Mouse (Mus musculus) heart, embryonic 15.5 days (tissue): ENCODE measurements around the gene Fezf2. TPM values are rescaled to one million over a fixed set of nuclear protein-coding genes. Genes with fewer than 3 reads are reported as not detected.

ENCODE experiments used
- ATAC-seq: fragments of 200-750 bp; cut with Nextera tagmentation; replicated peaks from 2 replicates; pipeline ENCODE4 v1.8.0; 2017; ENCODE audit warnings: low read depth, moderate TSS enrichment; ENCODE audit not compliant: insufficient number of reproducible peaks, insufficient read depth, low FRiP score
- H3K27ac ChIP-seq: fragments of 300-500 bp; sonication (generic); 2 replicates; pipeline ENCODE4 v1.5.1; 2015; ENCODE audit warnings: mild to moderate bottlenecking, inconsistent platforms
- H3K27me3 ChIP-seq: fragments of 300-500 bp; sonication (generic); 2 replicates; pipeline ENCODE4 v1.6.1; 2015; ENCODE audit warnings: inconsistent platforms
- H3K36me3 ChIP-seq: fragments of 300-500 bp; sonication (generic); 2 replicates; pipeline ENCODE4 v1.6.1; 2015; ENCODE audit warnings: mild to moderate bottlenecking, inconsistent platforms
- H3K4me1 ChIP-seq: fragments of 300-500 bp; sonication (generic); replicated peaks from 2 replicates; pipeline ENCODE4 v1.6.1; 2015; ENCODE audit warnings: inconsistent platforms
- H3K4me2 ChIP-seq: fragments of 300-500 bp; sonication (generic); 2 replicates; pipeline ENCODE4 v1.6.1; 2015; ENCODE audit warnings: inconsistent platforms, mild to moderate bottlenecking, moderate library complexity
- H3K4me3 ChIP-seq: fragments of 300-500 bp; sonication (generic); 2 replicates; pipeline ENCODE4 v1.5.1; 2015; ENCODE audit warnings: mild to moderate bottlenecking, inconsistent platforms
- H3K9ac ChIP-seq: fragments of 300-500 bp; sonication (generic); 2 replicates; pipeline ENCODE4 v1.6.1; 2015; ENCODE audit warnings: mild to moderate bottlenecking, inconsistent platforms
- H3K9me3 ChIP-seq: fragments of 300-500 bp; sonication (generic); replicated peaks from 2 replicates; pipeline ENCODE4 v1.6.1; 2016; ENCODE audit warnings: inconsistent platforms
- whole genome bisulfite sequencing: fragments of 180-500 bp; shearing (Covaris S2); methylation state at CpG from one replicate; pipeline ENCODE4 v1.1.7; 2015; ENCODE audit warnings: mixed read lengths; 5-methylcytosine and 5-hydroxymethylcytosine counted together
- polyA plus RNA-seq: library from polyadenylated mRNA; unstranded; fragments of >200 nt; fragmentation: Nextera tagmentation; extraction: Ambion mirVana; gene quantifications from 2 replicates; pipeline ENCODE4 v1.2.1, GENCODE M21; 2015

The Fezf2 gene
- polyA plus RNA-seq, 1 experiment from 2014 or later = 0.09 TPM

DNA sequence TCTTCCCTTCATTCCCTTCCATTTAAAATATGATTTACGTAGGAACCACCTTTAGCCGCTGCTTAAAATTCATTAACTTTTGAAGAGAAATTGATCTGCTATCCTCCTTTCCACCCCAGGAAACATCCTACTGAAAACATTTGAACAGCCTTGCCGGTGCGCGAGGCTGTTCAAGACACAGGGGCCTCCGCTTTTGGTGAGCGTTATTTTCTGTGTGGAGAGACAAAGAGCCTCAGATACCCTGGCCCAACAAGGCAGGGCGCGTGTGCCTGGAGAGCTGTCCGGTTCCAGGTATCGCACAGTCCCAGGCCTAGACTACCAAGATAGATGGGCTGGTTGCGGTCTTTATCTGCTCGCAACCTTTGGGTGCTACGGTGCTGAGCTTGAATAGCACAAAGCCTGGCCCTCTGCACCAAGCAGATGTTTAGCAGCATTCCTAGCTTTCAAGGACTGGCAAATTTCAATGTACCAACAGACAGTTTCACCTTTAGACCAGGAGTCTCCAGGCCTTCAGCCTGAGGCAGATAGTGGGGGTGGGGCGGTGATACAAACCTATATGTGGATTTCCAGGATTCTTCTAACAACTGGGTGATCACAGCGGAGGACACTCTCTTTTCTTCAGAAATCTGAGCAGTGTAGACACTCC lies 2.4 kb upstream of the Fezf2 start:
- no peak for ATAC-seq
- H3K4me2 ChIP-seq = no peak overlapping the region
- H3K27me3 ChIP-seq = peaks cover 94% of the 10 kb centered on the region
- H3K4me1 ChIP-seq = peaks cover 16% of the 10 kb centered on the region
- H3K9me3 ChIP-seq = no peaks in the 10 kb centered on the region
- H3K36me3 ChIP-seq = no peaks in the 10 kb centered on the region
- no peak overlapping the region for H3K27ac ChIP-seq
- 10% methylated on average over 16 of the region's 16 CpGs for WGBS
- no peak overlapping the region for H3K9ac ChIP-seq
- no peak overlapping the region for H3K4me3 ChIP-seq

DNA sequence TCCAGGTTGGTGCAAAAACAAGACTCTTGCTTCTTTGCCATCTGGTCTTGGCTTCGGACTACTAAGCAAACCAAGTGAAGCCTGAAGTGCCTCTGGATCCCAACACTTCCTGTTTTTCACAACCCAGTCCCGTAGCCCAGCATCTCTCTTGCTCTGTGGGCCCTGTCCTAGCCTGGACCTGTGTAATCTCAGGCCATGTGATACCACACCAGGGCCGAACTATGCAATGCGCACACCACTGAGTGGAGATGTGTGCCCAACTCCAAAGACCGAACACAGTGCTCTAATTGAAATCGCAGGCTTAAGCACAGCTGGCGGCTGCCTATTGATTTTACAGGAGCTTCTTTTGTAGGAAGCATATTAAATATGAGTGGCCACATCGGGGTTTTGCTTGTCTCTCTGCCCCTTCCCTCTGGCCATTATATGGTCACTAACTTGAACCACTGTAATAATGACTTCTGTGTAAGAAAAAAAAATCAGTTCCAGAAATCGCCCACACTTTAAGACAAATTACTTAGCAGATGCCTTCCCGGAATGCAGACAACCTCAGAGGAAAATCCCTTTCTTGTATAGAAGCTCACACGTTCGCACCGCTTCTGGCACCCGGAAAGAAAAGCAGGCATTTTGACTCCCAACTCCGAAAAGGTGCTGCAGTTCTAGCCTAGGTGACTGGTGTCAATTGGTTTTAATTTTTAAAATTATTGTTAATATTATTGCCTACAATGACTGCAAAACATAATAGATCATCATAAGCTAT lies 1.5 kb upstream of the Fezf2 start:
- Histone ChIP-seq H3K4me1 (peaks cover 24% of the 10 kb centered on the region), H3K36me3 (no peaks in the 10 kb centered on the region), H3K9me3 (no peaks in the 10 kb centered on the region), H3K9ac (no peak overlapping the region), H3K4me3 (no peak overlapping the region), H3K27ac (no peak overlapping the region), H3K4me2 (no peak overlapping the region), H3K27me3 (peaks cover 98% of the 10 kb centered on the region)
- 11% methylated on average over 15 of the region's 15 CpGs for whole genome bisulfite sequencing
- no peak for ATAC-seq

DNA sequence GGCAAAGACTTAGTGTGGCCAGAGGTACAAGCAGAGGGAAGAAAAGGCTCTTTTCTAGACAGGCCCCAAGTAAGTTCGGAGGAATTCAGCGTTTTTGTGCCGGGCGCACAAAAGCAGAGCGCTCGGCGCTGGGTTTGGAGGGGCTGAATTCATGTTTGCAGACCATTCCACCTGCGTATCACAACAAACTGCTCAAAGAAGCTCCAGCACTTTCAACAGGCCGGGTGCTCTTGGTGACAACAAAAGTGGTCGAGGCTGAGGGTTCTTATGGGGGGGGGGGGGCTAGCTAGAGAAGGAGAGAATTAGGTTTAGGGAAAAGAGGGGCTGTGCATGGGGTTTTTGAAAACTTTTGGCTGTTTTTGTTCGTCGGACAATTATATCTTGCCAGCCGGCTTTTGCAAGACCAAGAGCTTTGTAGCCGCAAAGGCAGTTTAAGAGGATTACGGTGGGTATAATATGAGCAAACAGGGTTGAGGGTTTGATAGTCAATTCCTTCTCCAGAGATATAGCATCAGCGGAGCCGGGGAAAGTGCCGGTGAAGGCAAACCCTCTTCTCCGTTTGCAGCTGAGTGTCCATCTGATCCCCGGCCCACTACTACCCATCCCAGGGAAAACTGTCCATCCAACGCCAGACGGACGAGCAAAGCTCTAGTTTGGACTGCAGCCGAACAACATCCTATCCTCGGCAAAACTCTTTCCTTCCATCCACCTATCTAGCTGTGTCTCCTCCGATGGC lies 956 bp downstream of the Fezf2 start:
- no peaks in the 10 kb centered on the region for H3K36me3 ChIP-seq
- no peak overlapping the region for H3K9ac ChIP-seq
- no peak overlapping the region for H3K27ac ChIP-seq
- H3K4me2 ChIP-seq = peak overlapping the region; percentile 62
- no peaks in the 10 kb centered on the region for H3K9me3 ChIP-seq
- peaks cover 99% of the 10 kb centered on the region for H3K27me3 ChIP-seq
- peak overlapping the region; percentile 43 for H3K4me3 ChIP-seq
- WGBS = 3% methylated on average over 26 of the region's 26 CpGs
- ATAC-seq = no peak
- H3K4me1 ChIP-seq = peaks cover 28% of the 10 kb centered on the region

DNA sequence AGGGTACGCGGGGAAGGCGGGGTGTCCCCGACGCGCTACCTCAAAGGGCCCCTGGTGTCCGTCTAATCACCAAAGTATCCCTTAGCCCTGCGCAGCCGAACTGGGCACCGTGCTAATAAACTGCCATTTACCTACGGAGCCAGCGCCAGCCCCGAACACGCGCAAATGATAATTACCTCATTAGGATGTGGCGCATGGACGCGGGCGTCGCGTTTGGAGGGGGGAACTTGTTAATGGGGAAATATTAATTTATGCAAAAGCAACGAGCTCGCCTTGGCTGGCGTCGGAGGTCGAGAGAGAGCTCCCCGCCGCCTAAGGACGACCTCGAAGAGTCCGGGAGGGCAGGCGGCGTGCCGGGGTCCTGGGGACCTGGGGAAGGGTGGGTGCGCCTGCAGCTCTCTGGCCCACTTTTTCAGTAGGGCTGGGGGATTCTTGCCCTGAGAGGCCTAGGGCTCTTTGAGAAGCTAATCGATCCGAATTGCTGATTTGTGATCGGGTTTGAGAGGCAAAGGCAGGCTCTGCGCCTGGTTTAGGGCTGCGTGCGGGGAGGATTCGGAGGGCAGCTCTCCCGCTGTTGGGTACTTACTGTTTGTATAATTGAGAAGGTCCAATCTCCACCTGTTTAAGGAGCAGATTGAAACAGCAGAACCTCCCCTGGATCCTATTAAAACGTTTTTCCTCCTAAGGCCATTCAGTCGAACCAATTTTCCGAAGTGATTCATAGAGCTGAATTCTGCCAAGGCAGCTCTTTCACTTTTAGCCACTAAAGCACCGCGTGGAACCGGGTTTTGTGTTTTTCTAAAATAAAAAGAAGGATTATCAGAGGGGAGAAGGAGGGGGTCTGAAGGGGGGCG lies 1.8 kb downstream of the Fezf2 start:
- peaks cover 100% of the 10 kb centered on the region for H3K27me3 ChIP-seq
- H3K36me3 ChIP-seq = no peaks in the 10 kb centered on the region
- no peak overlapping the region for H3K27ac ChIP-seq
- ATAC-seq = no peak
- WGBS = 1% methylated on average over 50 of the region's 50 CpGs
- H3K9ac ChIP-seq = no peak overlapping the region
- peak overlapping the region; percentile 43 for H3K4me3 ChIP-seq
- H3K9me3 ChIP-seq = no peaks in the 10 kb centered on the region
- H3K4me1 ChIP-seq = peaks cover 32% of the 10 kb centered on the region
- H3K4me2 ChIP-seq = peak overlapping the region; percentile 62

DNA sequence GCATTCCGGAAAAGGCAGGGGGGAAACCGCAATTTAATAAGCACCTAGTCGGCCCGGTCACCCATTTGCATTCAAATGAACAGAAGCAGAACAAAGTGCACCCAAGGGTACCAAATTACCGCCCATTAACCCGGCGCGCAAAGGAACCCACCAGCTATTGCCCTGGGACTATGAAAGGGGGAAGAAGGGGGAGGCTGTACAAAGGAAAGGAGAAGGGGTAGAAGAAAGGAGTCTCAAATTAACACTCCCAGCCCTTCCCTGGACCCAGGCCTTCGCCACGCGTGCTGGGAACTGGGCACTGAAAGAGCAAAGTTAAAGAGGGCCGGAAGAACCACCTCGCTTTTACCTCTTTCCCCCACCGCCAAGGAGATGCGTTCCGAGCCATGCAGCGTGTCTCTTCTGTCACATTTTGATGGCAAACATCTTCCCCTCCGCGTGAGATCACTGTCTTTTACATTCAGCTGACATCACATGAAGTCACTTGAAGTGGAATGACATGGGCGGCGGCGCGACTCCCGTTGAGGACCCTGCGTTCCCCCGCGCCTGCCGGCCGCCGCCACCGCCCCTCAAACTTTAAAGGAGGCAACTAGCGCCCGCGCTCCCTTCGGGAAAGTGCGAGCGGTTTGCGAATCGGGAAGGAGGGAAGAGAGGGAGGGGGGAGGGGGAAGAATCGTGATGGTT lies 2.6 kb downstream of the Fezf2 start:
- no peak for ATAC-seq
- Histone ChIP-seq H3K4me2 (peak overlapping the region; percentile 62), H3K27me3 (peaks cover 100% of the 10 kb centered on the region), H3K9me3 (no peaks in the 10 kb centered on the region), H3K4me3 (peak overlapping the region; percentile 43), H3K36me3 (no peaks in the 10 kb centered on the region), H3K9ac (no peak overlapping the region), H3K27ac (no peak overlapping the region), H3K4me1 (peaks cover 38% of the 10 kb centered on the region)
- under 1% methylated on average over 40 of the region's 40 CpGs for WGBS

DNA sequence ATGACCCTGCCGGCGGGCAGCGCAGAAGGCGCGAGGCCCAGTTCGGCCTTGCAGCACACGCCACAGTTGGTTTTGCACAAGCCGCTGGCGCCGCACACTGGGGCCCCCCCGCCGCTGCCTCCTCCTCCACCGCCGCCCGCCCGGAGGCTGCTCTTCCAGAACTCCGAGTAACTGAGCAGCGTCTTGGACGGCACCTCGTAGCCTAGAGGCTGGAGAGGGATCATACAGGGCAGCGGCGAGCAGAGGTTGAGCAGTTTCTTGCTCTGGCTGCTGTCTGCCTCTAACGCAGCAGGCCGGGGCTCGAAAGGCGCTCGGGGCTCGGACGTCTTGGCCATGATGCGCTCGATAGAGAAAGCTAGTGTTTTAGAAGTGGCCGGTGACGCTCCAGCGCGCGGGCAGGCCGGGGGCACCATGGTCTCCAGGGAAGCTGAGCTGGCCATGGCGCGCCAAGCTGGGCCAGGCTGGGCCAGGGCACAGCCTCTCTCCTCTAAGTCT lies 3.2 kb downstream of the Fezf2 start:
- peak overlapping the region; percentile 43 for H3K4me3 ChIP-seq
- H3K27me3 ChIP-seq = peaks cover 100% of the 10 kb centered on the region
- no peak overlapping the region for H3K9ac ChIP-seq

DNA sequence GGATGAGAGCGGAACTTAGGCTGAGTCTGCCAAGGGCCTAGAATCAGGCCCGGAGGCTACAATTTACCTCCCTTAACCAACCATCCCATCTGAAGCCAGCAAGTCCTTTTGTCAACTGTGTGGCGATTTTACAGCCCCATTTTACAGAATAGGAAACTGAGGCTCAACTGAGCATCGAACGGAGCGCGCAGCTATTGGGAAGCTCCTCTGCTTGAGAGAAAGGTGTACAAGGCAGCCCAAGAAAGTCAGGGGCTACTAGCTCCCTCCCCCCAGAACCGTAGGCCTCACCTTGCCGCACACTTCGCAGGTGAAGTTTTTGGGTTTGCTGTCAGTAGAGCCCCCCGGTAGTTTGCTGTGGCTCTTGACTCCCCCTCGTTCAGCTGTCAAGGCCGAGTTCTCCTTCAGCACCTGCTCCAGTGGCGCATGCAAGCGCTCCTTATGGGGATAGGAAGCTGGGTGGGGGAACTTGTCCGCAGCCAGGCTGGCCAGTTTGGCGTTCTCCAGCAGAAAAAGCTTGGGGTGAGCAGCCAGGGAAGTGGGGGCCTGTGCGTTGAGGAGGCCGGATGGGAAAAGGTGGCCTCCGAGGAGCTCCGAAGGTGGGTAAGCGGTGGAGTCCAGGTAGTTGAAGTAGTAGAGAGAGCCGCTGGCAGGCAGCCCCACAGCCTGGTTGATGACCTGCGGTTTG lies 3.8 kb downstream of the Fezf2 start:
- no peaks in the 10 kb centered on the region for H3K36me3 ChIP-seq
- WGBS = 5% methylated on average over 24 of the region's 24 CpGs
- H3K27me3 ChIP-seq = peaks cover 99% of the 10 kb centered on the region
- H3K4me1 ChIP-seq = peaks cover 42% of the 10 kb centered on the region
- H3K4me3 ChIP-seq = peak overlapping the region; percentile 43
- ATAC-seq = no peak
- no peak overlapping the region for H3K27ac ChIP-seq
- H3K9me3 ChIP-seq = no peaks in the 10 kb centered on the region
- H3K9ac ChIP-seq = no peak overlapping the region
- peak overlapping the region; percentile 62 for H3K4me2 ChIP-seq

More for the DNA sequence above, 3.2 kb downstream of the Fezf2 start:
- H3K4me2 ChIP-seq = peak overlapping the region; percentile 62
- no peaks in the 10 kb centered on the region for H3K36me3 ChIP-seq
- H3K9me3 ChIP-seq = no peaks in the 10 kb centered on the region
- no peak overlapping the region for H3K27ac ChIP-seq
- H3K4me1 ChIP-seq = peaks cover 42% of the 10 kb centered on the region
- no peak for ATAC-seq
- WGBS = 1% methylated on average over 39 of the region's 39 CpGs

DNA sequence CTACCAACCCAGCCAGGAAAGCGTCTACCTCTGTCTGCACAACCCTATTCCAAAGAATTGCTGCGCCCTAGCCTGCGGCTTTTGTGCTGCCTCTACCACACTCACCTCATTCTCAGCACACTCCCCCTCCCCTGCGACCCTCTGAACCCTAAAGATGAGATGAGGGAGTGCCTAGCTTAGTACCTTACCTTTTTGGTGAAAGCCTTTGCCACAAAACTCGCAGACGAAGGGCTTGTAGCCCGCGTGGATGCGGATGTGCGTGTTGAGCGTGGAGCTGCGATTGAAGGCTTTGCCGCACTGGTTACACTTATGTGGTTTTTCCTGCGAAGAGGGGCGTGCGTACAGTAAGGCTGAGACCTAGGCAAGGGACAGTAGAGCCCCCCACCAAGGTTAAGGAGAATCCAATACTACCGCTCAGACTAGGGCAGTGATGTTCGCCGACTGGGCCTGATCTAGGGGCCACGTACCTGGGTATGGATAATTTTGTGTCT lies 4.5 kb downstream of the Fezf2 start:
- no peak overlapping the region for H3K27ac ChIP-seq
- no peaks in the 10 kb centered on the region for H3K36me3 ChIP-seq
- peaks cover 97% of the 10 kb centered on the region for H3K27me3 ChIP-seq
- WGBS = 3% methylated on average over 20 of the region's 20 CpGs
- no peaks in the 10 kb centered on the region for H3K9me3 ChIP-seq
- H3K9ac ChIP-seq = no peak overlapping the region
- H3K4me2 ChIP-seq = no peak overlapping the region
- peaks cover 42% of the 10 kb centered on the region for H3K4me1 ChIP-seq
- no peak for ATAC-seq
- H3K4me3 ChIP-seq = no peak overlapping the region

DNA sequence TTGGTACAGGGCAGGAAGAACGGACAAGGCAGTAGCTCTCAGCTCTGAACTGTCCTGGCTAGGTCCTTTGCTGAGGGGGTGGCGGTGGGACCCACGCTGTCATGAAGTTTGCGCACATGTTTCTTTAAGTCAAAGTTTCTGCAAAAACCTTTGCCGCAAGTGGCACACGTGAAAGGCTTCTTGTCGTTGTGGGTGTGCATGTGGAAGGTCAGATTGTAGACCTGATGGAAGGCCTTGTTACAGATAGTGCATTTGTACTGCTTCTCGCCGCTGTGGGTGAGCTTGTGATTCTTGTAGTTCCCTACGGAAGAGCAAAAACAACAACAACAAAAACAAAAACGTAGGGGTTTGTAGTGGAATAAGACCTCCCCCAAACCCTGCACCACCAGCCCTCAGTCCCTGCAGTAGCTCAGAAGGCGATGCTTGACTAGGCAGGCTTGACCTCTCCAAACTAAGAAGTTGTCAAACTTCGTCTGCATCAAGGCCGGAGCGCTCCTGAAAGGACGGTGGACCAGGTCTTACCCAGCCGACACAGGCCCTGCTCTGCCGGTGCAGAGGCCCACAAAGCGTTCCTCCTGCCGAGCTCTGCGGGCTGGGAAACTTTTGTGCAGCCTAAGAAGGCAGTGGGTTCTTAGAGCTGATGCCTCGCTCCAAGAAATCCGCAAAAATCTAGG lies 5.4 kb downstream of the Fezf2 start:
- no peak for ATAC-seq
- H3K27me3 ChIP-seq = peaks cover 97% of the 10 kb centered on the region
- no peak overlapping the region for H3K27ac ChIP-seq
- H3K4me1 ChIP-seq = peaks cover 42% of the 10 kb centered on the region
- no peak overlapping the region for H3K4me3 ChIP-seq
- no peaks in the 10 kb centered on the region for H3K9me3 ChIP-seq
- H3K36me3 ChIP-seq = no peaks in the 10 kb centered on the region
- no peak overlapping the region for H3K9ac ChIP-seq
- no peak overlapping the region for H3K4me2 ChIP-seq
- WGBS = 5% methylated on average over 23 of the region's 23 CpGs
